Mouse (Mus musculus): ENCODE measurements around the gene Mtrf1.
"Not testable (repeated sequence)": the region's sequence is repeated elsewhere in the genome, so short reads cannot be mapped to it uniquely, and the experiment has no call there.

Gene Mtrf1

GRCm38 (mm10) chr14:79397321-79398122, at the start of gene Mtrf1:
Mtrf1 (plus strand) TSS chr14:79397772.
- peak; percentile 51 to 58 for DNase-seq (ENCODE audit: low spot score in 2 of 2)

GRCm38 (mm10) chr14:79358055-79358454, 39.5 kb upstream of the Mtrf1 start:
- no peak for DNase-seq (ENCODE audit: low spot score in 2 of 2)

- DNase-seq (ENCODE audit: low spot score in 2 of 2), result no peak
Observed at GRCm38 (mm10) chr14:79377041-79377440, 20.5 kb upstream of the Mtrf1 start.

- no peak for DNase-seq (ENCODE audit: low spot score in 2 of 2)
Observed at GRCm38 (mm10) chr14:79383120-79383519, 14.5 kb upstream of the Mtrf1 start.

GRCm38 (mm10) chr14:79388304-79388703, 9.3 kb upstream of the Mtrf1 start:
- no peak for DNase-seq (ENCODE audit: low spot score in 2 of 2)

GRCm38 (mm10) chr14:79389438-79390264, 7.9 kb upstream of the Mtrf1 start:
- no peak for DNase-seq (ENCODE audit: low spot score in 2 of 2)

- DNase-seq (ENCODE audit: low spot score in 2 of 2), result peak; percentile 87 to 92
Observed at GRCm38 (mm10) chr14:79390265-79390926, 7.2 kb upstream of the Mtrf1 start, which contains the start of gene Naa16. Naa16 (minus strand) TSS chr14:79390778.

GRCm38 (mm10) chr14:79393289-79393688, 4.3 kb upstream of the Mtrf1 start:
- no peak for DNase-seq (ENCODE audit: low spot score in 2 of 2)

- DNase-seq (ENCODE audit: low spot score in 2 of 2), result peak; percentile 46 to 64
Observed at GRCm38 (mm10) chr14:79394564-79394963, 3.0 kb upstream of the Mtrf1 start.

- no peak for DNase-seq (ENCODE audit: low spot score in 2 of 2)
Observed at GRCm38 (mm10) chr14:79407641-79408040, 10.1 kb downstream of the Mtrf1 start.

- no peak for DNase-seq (ENCODE audit: low spot score in 2 of 2)
Observed at GRCm38 (mm10) chr14:79409278-79409830, 11.8 kb downstream of the Mtrf1 start.

GRCm38 (mm10) chr14:79410662-79411061, 13.1 kb downstream of the Mtrf1 start:
- no peak for DNase-seq (ENCODE audit: low spot score in 2 of 2)

GRCm38 (mm10) chr14:79413121-79413520, 15.5 kb downstream of the Mtrf1 start:
- no peak for DNase-seq (ENCODE audit: low spot score in 2 of 2)

- DNase-seq (ENCODE audit: low spot score in 2 of 2), result no peak
Observed at GRCm38 (mm10) chr14:79420083-79420685, 22.6 kb downstream of the Mtrf1 start.

GRCm38 (mm10) chr14:79425979-79426729, 28.6 kb downstream of the Mtrf1 start, which contains the start of gene Kbtbd7:
Kbtbd7 (plus strand) TSS chr14:79426511.
- peak; percentile 97 to 98 for DNase-seq (ENCODE audit: low spot score in 2 of 2)

- not testable (repeated sequence) for DNase-seq (ENCODE audit: low spot score in 2 of 2)
Observed at GRCm38 (mm10) chr14:79426730-79427365, 29.3 kb downstream of the Mtrf1 start.

GRCm38 (mm10) chr14:79434068-79434467, 36.5 kb downstream of the Mtrf1 start:
- DNase-seq (ENCODE audit: low spot score in 2 of 2), result no peak

- DNase-seq (ENCODE audit: low spot score in 2 of 2), result no peak
Observed at GRCm38 (mm10) chr14:79440655-79441054, 43.1 kb downstream of the Mtrf1 start.

GRCm38 (mm10) chr14:79441441-79441840, 43.9 kb downstream of the Mtrf1 start:
- no peak for DNase-seq (ENCODE audit: low spot score in 2 of 2)

GRCm38 (mm10) chr14:79444601-79445000, 47.0 kb downstream of the Mtrf1 start:
- DNase-seq (ENCODE audit: low spot score in 2 of 2), result no peak

Measured in natural killer cell, adult 2 months (primary cell).